Mouse (Mus musculus) lung, embryonic 14.5 days (tissue): ENCODE data around the gene Prcd. TPM values are rescaled to one million over a fixed set of nuclear protein-coding genes. Genes with fewer than 3 reads are reported as not detected.

Experiments
- ATAC-seq: fragments of 200-750 bp; cut with Nextera tagmentation; 2 replicates; pipeline ENCODE4 v1.8.0; 2017; ENCODE audit warnings: mild to moderate bottlenecking, moderate TSS enrichment, moderate library complexity; ENCODE audit not compliant: insufficient read depth
- DNase-seq: peaks from one replicate; pipeline ENCODE4 v3.0.0-alpha.2; 2015
- H3K27ac ChIP-seq: fragments of 300-500 bp; sonication (generic); 2 replicates; pipeline ENCODE4 v1.5.1; 2014; ENCODE audit warnings: low read depth, mild to moderate bottlenecking, moderate library complexity
- H3K27me3 ChIP-seq: fragments of 300-500 bp; sonication (generic); 2 replicates; pipeline ENCODE4 v1.6.1; 2014; ENCODE audit warnings: low read length, control low read depth; ENCODE audit not compliant: insufficient read depth
- H3K36me3 ChIP-seq: fragments of 300-500 bp; sonication (generic); 2 replicates; pipeline ENCODE4 v1.6.1; 2014; ENCODE audit warnings: control low read depth; ENCODE audit not compliant: insufficient read depth
- H3K4me1 ChIP-seq: fragments of 300-500 bp; sonication (generic); 2 replicates; pipeline ENCODE4 v1.6.1; 2014; ENCODE audit warnings: antibody characterized with exemption, control low read depth; ENCODE audit not compliant: insufficient read depth
- H3K4me2 ChIP-seq: fragments of 300-500 bp; sonication (generic); 2 replicates; pipeline ENCODE4 v1.6.1; 2014; ENCODE audit warnings: mild to moderate bottlenecking
- H3K4me3 ChIP-seq: fragments of 300-500 bp; sonication (generic); 2 replicates; pipeline ENCODE4 v1.5.1; 2014; ENCODE audit warnings: low read depth, low read length
- H3K9ac ChIP-seq: fragments of 300-500 bp; sonication (generic); 2 replicates; pipeline ENCODE4 v1.6.1; 2014
- H3K9me3 ChIP-seq: fragments of 300-500 bp; sonication (generic); 2 replicates; pipeline ENCODE4 v1.6.1; 2016; ENCODE audit warnings: low read depth, low read length, control low read depth
- CTCF ChIP-seq: IDR thresholded peaks from 2 replicates; pipeline ENCODE4 v1.5.1; 2016; ENCODE audit warnings: antibody characterized with exemption, low read depth
- WGBS: fragments of 180-500 bp; shearing (Covaris S2); extraction: QIAGEN DNeasy Blood & Tissue Kit; methylation state at CpG from one replicate; pipeline ENCODE4 v1.1.7; 2014; 5-methylcytosine and 5-hydroxymethylcytosine counted together
- polyA plus RNA-seq: library from polyadenylated mRNA; unstranded; fragments of >200 nt; fragmentation: Nextera tagmentation; extraction: Ambion mirVana; gene quantifications from 2 replicates; pipeline ENCODE4 v1.2.1, GENCODE M21; 2014

The Prcd gene
- polyA plus RNA-seq, 1 experiment from 2014 or later, result 1.6 TPM

DNA sequence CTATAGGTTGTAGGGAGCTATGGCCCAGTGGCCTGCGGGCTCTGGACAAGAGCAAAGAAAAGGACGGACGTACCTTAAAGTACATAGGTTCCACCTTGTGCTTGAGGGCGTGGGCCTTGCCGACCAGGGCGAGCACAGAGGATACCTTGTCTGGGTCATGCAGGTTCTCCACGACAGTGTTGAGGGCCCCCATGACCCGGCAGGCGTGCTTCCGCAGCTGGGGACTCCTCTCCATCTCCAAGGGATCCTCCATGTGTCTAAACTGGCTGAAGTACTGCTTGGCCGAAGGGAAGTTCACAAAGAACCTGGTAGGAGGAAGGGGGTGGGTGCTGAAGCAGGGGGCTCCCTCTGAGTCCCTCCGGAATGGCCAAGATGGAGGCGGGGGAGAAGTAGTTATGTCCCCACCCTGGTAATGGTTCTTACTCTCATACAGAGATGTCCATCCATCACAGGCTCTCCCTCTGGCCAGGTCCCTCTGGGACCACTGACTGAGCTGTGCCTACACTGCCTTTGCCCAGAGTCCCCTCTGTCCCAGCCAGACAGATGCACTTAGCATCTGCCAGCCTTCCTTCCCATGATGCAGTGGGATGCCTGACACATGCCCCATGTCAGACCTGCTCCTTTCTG, 3.5 kb upstream of the Prcd start:
- no peak for TF ChIP-seq CTCF
- DNase-seq (no peak), ATAC-seq (no peak)
- Histone ChIP-seq H3K4me3 (no peak overlapping the region), H3K9me3 (no peaks in the 10 kb centered on the region), H3K27ac (no peak overlapping the region), H3K27me3 (peaks cover 33% of the 10 kb centered on the region), H3K9ac (no peak overlapping the region), H3K36me3 (no peaks in the 10 kb centered on the region), H3K4me1 (peaks cover 22% of the 10 kb centered on the region; the same call in 1 of the 2 replicates), H3K4me2 (no peak overlapping the region)
- WGBS, result 85% methylated on average over 13 of the region's 13 CpGs

DNA sequence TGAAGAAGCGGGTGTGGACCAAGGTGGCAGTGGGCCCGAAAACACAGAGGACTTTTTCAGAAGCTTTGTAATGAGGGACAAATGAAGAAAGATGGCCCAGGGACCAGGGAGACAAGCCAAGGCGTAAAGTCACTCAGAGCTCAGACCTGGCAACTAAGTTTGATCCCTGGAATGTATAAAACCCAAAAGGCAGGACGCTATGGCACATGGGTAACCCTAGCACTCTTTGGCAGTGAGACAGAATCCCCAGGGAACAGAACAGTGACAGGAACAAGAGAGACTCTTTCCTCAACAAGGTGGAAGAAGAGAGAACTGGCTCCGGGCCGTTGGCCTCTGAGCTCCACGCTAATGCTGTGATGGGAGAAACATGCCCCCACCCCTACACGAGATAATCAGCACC, 2.5 kb upstream of the Prcd start:
- no peak overlapping the region for H3K27ac ChIP-seq
- H3K27me3 ChIP-seq, result peaks cover 35% of the 10 kb centered on the region
- DNase-seq (no peak), ATAC-seq (no peak)
- WGBS, result 81% methylated on average over 8 of the region's 8 CpGs
- TF ChIP-seq CTCF, result no peak
- H3K9ac ChIP-seq, result no peak overlapping the region
- H3K4me2 ChIP-seq, result no peak overlapping the region
- peaks cover 19% of the 10 kb centered on the region; the same call in 1 of the 2 replicates for H3K4me1 ChIP-seq
- H3K4me3 ChIP-seq, result no peak overlapping the region
- no peaks in the 10 kb centered on the region for H3K36me3 ChIP-seq
- H3K9me3 ChIP-seq, result no peaks in the 10 kb centered on the region

- peaks cover 35% of the 10 kb centered on the region for H3K27me3 ChIP-seq
- no peak for DNase-seq
- no peak overlapping the region for H3K4me3 ChIP-seq
- H3K36me3 ChIP-seq, result no peaks in the 10 kb centered on the region
- no peak overlapping the region for H3K4me2 ChIP-seq
- no peaks in the 10 kb centered on the region for H3K9me3 ChIP-seq
- H3K27ac ChIP-seq, result no peak overlapping the region
- TF ChIP-seq CTCF, result no peak
- peaks cover 18% of the 10 kb centered on the region; the same call in 1 of the 2 replicates for H3K4me1 ChIP-seq
- no peak overlapping the region for H3K9ac ChIP-seq
- 64% methylated on average over 8 of the region's 8 CpGs for WGBS
- ATAC-seq, result no peak
Measured at GRCm38 (mm10) chr11:116651339-116651738, 2.0 kb upstream of the Prcd start.

DNA sequence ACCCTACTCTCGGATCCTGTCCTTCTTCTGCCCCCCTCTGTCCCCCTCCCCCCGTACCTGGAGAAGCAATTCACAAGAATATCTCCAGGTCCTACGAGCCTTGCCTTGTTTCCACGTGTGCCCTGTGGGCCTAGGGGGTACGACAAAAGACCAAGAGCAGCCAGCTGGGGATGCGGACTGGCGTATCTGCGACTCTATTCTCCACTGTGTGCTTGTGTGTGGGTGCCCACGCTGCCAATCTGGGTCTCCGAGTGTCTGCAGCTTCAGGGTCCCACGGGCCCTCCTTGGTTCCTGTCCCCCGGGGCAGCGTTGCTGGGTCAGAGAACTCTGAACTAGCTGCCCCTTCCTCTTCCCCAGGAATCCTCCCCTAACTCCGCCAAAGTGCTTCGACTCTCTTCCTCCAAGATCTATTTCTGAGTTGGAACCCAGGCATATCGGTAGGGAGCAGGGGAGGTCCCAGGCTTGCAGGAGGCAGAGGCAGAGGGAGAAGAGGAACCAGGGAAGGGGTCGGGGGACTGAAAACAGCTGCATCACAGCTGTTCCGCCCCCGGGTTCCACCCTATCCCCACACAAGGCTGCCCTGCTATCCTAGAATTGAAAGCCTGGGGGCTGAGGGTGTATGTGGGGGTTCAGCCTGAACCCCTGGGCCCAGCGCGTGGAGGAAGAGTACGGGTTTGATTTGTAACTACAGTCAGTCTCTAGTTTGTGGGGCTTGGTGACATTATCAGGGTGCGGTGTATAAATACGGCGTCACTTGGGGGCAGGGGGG, 820 bp upstream of the Prcd start:
- H3K9ac ChIP-seq, result no peak overlapping the region
- peaks cover 21% of the 10 kb centered on the region; the same call in 1 of the 2 replicates for H3K4me1 ChIP-seq
- DNase-seq (no peak), ATAC-seq (no peak)
- WGBS, result 62% methylated on average over 25 of the region's 25 CpGs
- peaks cover 35% of the 10 kb centered on the region for H3K27me3 ChIP-seq
- TF ChIP-seq CTCF, result no peak
- peak overlapping the region; percentile 96; the same call in 1 of the 2 replicates for H3K4me2 ChIP-seq
- no peak overlapping the region for H3K27ac ChIP-seq
- H3K4me3 ChIP-seq, result peak overlapping the region; percentile 50
- no peaks in the 10 kb centered on the region for H3K36me3 ChIP-seq
- no peaks in the 10 kb centered on the region for H3K9me3 ChIP-seq

DNA sequence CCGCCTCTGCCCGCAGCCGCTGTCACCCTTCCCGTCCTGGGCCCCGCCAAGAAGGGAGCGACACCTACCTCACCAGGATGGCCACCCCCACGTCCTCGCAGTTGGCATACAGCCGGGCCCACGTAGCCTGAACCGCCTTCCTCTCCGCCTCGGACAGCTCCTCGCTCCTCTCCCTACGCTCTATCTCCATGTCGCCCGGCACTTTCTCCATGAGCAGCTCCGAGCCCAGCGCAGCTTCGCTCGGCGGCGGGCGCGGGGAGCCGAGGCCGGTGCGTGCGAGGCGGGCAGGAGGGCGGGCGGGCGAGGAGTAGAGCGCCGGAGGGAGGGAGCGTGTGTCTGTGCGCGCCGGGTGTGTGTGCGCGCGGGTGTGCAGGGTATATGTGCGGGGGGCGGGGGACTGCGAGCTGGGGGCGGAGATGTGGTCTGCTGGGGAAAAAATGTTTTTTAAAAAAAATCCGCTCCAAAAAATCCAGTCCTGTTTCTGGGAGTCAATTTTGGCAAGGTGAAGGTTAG, 431 bp downstream of the Prcd start:
- H3K4me2 ChIP-seq, result peak overlapping the region; percentile 96
- ATAC-seq, result no peak
- no peaks in the 10 kb centered on the region for H3K36me3 ChIP-seq
- peaks cover 16% of the 10 kb centered on the region; the same call in 1 of the 2 replicates for H3K4me1 ChIP-seq
- no peak for TF ChIP-seq CTCF
- H3K9me3 ChIP-seq, result no peaks in the 10 kb centered on the region
- H3K27ac ChIP-seq, result no peak overlapping the region
- WGBS, result 0% methylated on average over 46 of the region's 47 CpGs
- H3K4me3 ChIP-seq, result peak overlapping the region; percentile 50
- peak overlapping the region; percentile 50 for H3K9ac ChIP-seq
- H3K27me3 ChIP-seq, result peaks cover 35% of the 10 kb centered on the region
- peak; percentile 61 for DNase-seq

GRCm38 (mm10) chr11:116654255-116654821, 1.0 kb downstream of the Prcd start, which contains the start of gene Cygb:
TSS of gene Cygb (minus strand) at chr11:116654313.
- Histone ChIP-seq H3K36me3 (no peaks in the 10 kb centered on the region), H3K27ac (no peak within 1 kb of the TSS), H3K4me3 (peak within 1 kb of the TSS; percentile 50), H3K27me3 (peaks cover 35% of the 10 kb centered on the region), H3K4me1 (peaks cover 16% of the 10 kb centered on the region; the same call in 1 of the 2 replicates), H3K9ac (peak within 1 kb of the TSS; percentile 50), H3K4me2 (peak within 1 kb of the TSS; percentile 96), H3K9me3 (no peaks in the 10 kb centered on the region)
- DNase-seq (peak; percentile 26), ATAC-seq (no peak)
- TF ChIP-seq CTCF, result no peak
- 5% methylated on average over 27 of the region's 28 CpGs for WGBS
